Mouse (Mus musculus): ENCODE data around the gene Sgcb. TPM values are rescaled to one million over a fixed set of nuclear protein-coding genes. Genes with fewer than 3 reads are reported as not detected.

Sgcb gene
- polyA plus RNA-seq, 2 experiments, result 1.2 to 2.2 TPM

- Histone ChIP-seq H3K36me3 (replicated peaks; ENCODE audit: control insufficient read depth, insufficient read depth, low read depth) (no peaks in the 10 kb centered on the region), H3K27me3 (ENCODE audit: control insufficient read depth, insufficient read depth, low read length) (no peaks in the 10 kb centered on the region), H3K4me1 (replicated peaks; ENCODE audit: control insufficient read depth in 2 of 2, insufficient read depth in 2 of 2, low read length in 1 of 2) (no peaks in the 10 kb centered on the region), H3K4me2 (ENCODE audit: low read depth) (no peak overlapping the region), H3K27ac (no peak overlapping the region), H3K4me3 (ENCODE audit: insufficient read depth in 1 of 2, low read depth in 2 of 2, low read length in 2 of 2) (no peak overlapping the region), H3K9ac (replicated peaks) (no peak overlapping the region), H3K9me3 (ENCODE audit: control insufficient read depth, low read length) (no peaks in the 10 kb centered on the region)
- DNase-seq (ENCODE audit: low read depth in 3 of 3, low spot score in 3 of 3) (no peak), ATAC-seq (ENCODE audit: insufficient read depth) (no peak)
- TF ChIP-seq EP300 (IDR thresholded peaks at IDR 0.05; ENCODE audit: low read depth) (no peak), CTCF (IDR thresholded peaks at IDR 0.05; ENCODE audit: low read depth) (no peak)
- 48% methylated on average over 3 of the region's 3 CpGs for WGBS (ENCODE audit: insufficient replicate concordance)
Observed at GRCm38 (mm10) chr5:73602865-73603264, 44.7 kb downstream of the Sgcb start.

GRCm38 (mm10) chr5:73601361-73601763, 46.2 kb downstream of the Sgcb start:
- no peak overlapping the region for H3K27ac ChIP-seq
- H3K9ac ChIP-seq (replicated peaks), result no peak overlapping the region
- H3K9me3 ChIP-seq (ENCODE audit: control insufficient read depth, low read length), result no peaks in the 10 kb centered on the region
- H3K4me3 ChIP-seq (ENCODE audit: insufficient read depth in 1 of 2, low read depth in 2 of 2, low read length in 2 of 2), result no peak overlapping the region
- no peaks in the 10 kb centered on the region for H3K36me3 ChIP-seq (replicated peaks; ENCODE audit: control insufficient read depth, insufficient read depth, low read depth)
- no peak overlapping the region for H3K4me2 ChIP-seq (ENCODE audit: low read depth)
- ATAC-seq (ENCODE audit: insufficient read depth), result no peak
- TF ChIP-seq CTCF (IDR thresholded peaks at IDR 0.05; ENCODE audit: low read depth) (no peak), EP300 (IDR thresholded peaks at IDR 0.05; ENCODE audit: low read depth) (no peak)
- no peaks in the 10 kb centered on the region for H3K4me1 ChIP-seq (replicated peaks; ENCODE audit: control insufficient read depth in 2 of 2, insufficient read depth in 2 of 2, low read length in 1 of 2)
- no peak for DNase-seq (ENCODE audit: low read depth in 3 of 3, low spot score in 3 of 3)
- no peaks in the 10 kb centered on the region for H3K27me3 ChIP-seq (ENCODE audit: control insufficient read depth, insufficient read depth, low read length)
- 60% methylated on average over 8 of the region's 8 CpGs for WGBS (ENCODE audit: insufficient replicate concordance)

GRCm38 (mm10) chr5:73599991-73600390, 47.6 kb downstream of the Sgcb start:
- WGBS (ENCODE audit: insufficient replicate concordance), result 48% methylated on average over 2 of the region's 2 CpGs
- H3K4me1 ChIP-seq (replicated peaks; ENCODE audit: control insufficient read depth in 2 of 2, insufficient read depth in 2 of 2, low read length in 1 of 2), result no peaks in the 10 kb centered on the region
- H3K27ac ChIP-seq, result no peak overlapping the region
- H3K9ac ChIP-seq (replicated peaks), result no peak overlapping the region
- H3K9me3 ChIP-seq (ENCODE audit: control insufficient read depth, low read length), result no peaks in the 10 kb centered on the region
- no peak for ATAC-seq (ENCODE audit: insufficient read depth)
- TF ChIP-seq CTCF (IDR thresholded peaks at IDR 0.05; ENCODE audit: low read depth) (no peak), EP300 (IDR thresholded peaks at IDR 0.05; ENCODE audit: low read depth) (no peak)
- no peak overlapping the region for H3K4me3 ChIP-seq (ENCODE audit: insufficient read depth in 1 of 2, low read depth in 2 of 2, low read length in 2 of 2)
- no peaks in the 10 kb centered on the region for H3K27me3 ChIP-seq (ENCODE audit: control insufficient read depth, insufficient read depth, low read length)
- H3K4me2 ChIP-seq (ENCODE audit: low read depth), result no peak overlapping the region
- no peak for DNase-seq (ENCODE audit: low read depth in 3 of 3, low spot score in 3 of 3)
- H3K36me3 ChIP-seq (replicated peaks; ENCODE audit: control insufficient read depth, insufficient read depth, low read depth), result no peaks in the 10 kb centered on the region

GRCm38 (mm10) chr5:73598943-73599695, 48.5 kb downstream of the Sgcb start:
- 37% methylated on average over 5 of the region's 5 CpGs for WGBS (ENCODE audit: insufficient replicate concordance)
- DNase-seq (ENCODE audit: low read depth in 3 of 3, low spot score in 3 of 3) (no peak), ATAC-seq (ENCODE audit: insufficient read depth) (no peak)
- H3K36me3 ChIP-seq (replicated peaks; ENCODE audit: control insufficient read depth, insufficient read depth, low read depth), result no peaks in the 10 kb centered on the region
- H3K9ac ChIP-seq (replicated peaks), result no peak overlapping the region
- H3K4me1 ChIP-seq (replicated peaks; ENCODE audit: control insufficient read depth in 2 of 2, insufficient read depth in 2 of 2, low read length in 1 of 2), result no peaks in the 10 kb centered on the region
- TF ChIP-seq CTCF (IDR thresholded peaks at IDR 0.05; ENCODE audit: low read depth) (no peak), EP300 (IDR thresholded peaks at IDR 0.05; ENCODE audit: low read depth) (no peak)
- no peak overlapping the region for H3K4me2 ChIP-seq (ENCODE audit: low read depth)
- H3K9me3 ChIP-seq (ENCODE audit: control insufficient read depth, low read length), result no peaks in the 10 kb centered on the region
- H3K27me3 ChIP-seq (ENCODE audit: control insufficient read depth, insufficient read depth, low read length), result no peaks in the 10 kb centered on the region
- no peak overlapping the region for H3K27ac ChIP-seq
- no peak overlapping the region for H3K4me3 ChIP-seq (ENCODE audit: insufficient read depth in 1 of 2, low read depth in 2 of 2, low read length in 2 of 2)

GRCm38 (mm10) chr5:73587119-73587518, 60.5 kb downstream of the Sgcb start:
- H3K9me3 ChIP-seq (ENCODE audit: control insufficient read depth, low read length), result no peaks in the 10 kb centered on the region
- H3K4me1 ChIP-seq (replicated peaks; ENCODE audit: control insufficient read depth in 2 of 2, insufficient read depth in 2 of 2, low read length in 1 of 2), result no peaks in the 10 kb centered on the region
- H3K4me3 ChIP-seq (ENCODE audit: insufficient read depth in 1 of 2, low read depth in 2 of 2, low read length in 2 of 2), result no peak overlapping the region
- H3K4me2 ChIP-seq (ENCODE audit: low read depth), result no peak overlapping the region
- H3K36me3 ChIP-seq (replicated peaks; ENCODE audit: control insufficient read depth, insufficient read depth, low read depth), result no peaks in the 10 kb centered on the region
- TF ChIP-seq CTCF (IDR thresholded peaks at IDR 0.05; ENCODE audit: low read depth) (no peak), EP300 (IDR thresholded peaks at IDR 0.05; ENCODE audit: low read depth) (no peak)
- DNase-seq (ENCODE audit: low read depth in 3 of 3, low spot score in 3 of 3), result no peak
- no peak overlapping the region for H3K27ac ChIP-seq
- 62% methylated on average over 3 of the region's 3 CpGs for WGBS (ENCODE audit: insufficient replicate concordance)
- H3K9ac ChIP-seq (replicated peaks), result no peak overlapping the region
- no peak for ATAC-seq (ENCODE audit: insufficient read depth)
- no peaks in the 10 kb centered on the region for H3K27me3 ChIP-seq (ENCODE audit: control insufficient read depth, insufficient read depth, low read length)

Measured in liver, embryonic 14.5 days (tissue).